ENCODE assay signal across 8 mouse cellular contexts in the genomic region with DNA sequence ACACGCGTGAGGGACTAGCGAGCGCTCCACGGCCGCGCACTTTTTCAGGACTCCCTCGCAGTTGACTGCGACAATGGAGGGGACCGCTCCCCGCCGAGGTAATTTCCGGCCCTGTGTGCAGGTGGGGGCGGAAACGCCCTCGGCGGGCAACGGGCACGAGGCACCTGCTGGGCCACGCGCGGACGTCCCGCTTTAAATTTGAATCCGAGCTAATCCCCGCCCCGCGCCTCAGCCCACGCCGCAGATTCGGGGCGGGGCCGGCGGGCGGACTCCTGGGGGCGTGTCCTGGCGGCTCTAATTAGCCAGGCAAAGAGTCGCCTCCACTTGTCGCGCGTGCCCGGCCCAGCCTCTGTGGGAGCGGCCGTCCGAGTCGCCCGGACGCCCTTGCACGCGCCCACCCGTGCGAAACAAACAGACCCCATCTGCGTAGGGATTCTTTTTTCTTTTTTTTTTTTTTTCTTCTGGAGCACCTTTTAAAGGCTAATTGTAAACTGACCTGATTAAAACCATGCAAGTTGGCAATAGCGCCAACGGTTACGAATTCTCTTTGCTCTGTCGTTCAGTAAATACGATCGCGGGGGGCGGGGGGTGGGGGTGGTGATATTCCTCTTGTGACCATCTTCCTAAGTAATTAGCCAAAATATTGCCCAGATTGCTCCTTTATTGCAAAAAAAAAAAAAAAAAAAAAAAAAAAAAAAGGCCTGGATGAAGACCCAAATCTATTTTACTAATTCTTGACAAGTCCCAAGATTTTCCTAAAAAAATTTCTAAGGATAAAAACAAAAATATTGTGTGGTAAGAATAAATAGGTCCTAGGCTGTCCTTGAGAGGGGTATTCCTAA. TPM values are rescaled to one million over a fixed set of nuclear protein-coding genes. Genes with fewer than 3 reads are reported as not detected.
A peak's percentile ranks its signal among the peaks of the same experiment; 100 is the strongest.
DNase-seq lines count a peak whose midpoint lies in the region; ATAC-seq lines count a peak whose summit lies in the region.

No protein-coding gene starts in this region.

- H3K4me3 ChIP-seq in intestine, embryonic 14.5 days (ENCODE audit: low read depth, low read length): peak overlapping the region; percentile 83

- H3K9ac ChIP-seq in intestine, embryonic 14.5 days (ENCODE audit: low read length): peak overlapping the region; percentile 42

- peak overlapping the region; percentile 53 for H3K4me2 ChIP-seq in intestine, embryonic 14.5 days (ENCODE audit: low read length)

- no peaks in the 10 kb centered on the region for H3K27me3 ChIP-seq in intestine, embryonic 14.5 days (replicated peaks; ENCODE audit: control insufficient read depth, insufficient read depth, low read length)

- peaks cover 11% of the 10 kb centered on the region; the same call in 1 of the 2 replicates for H3K4me1 ChIP-seq in intestine, embryonic 14.5 days (replicated peaks; ENCODE audit: control insufficient read depth, insufficient read depth, low read length)

- intact Hi-C loops in gastrocnemius, postnatal 14 days (cut with DNase I; ENCODE audit: low total_unique reads): loop anchor here (2.0 kb wide), 1 partner anchor 151 kb away; no protein-coding TSS in a partner anchor
- intact Hi-C loops in left cerebral cortex, postnatal 10 days (cut with DNase I): loop anchor here (5.0 to 10.0 kb wide), 2 partner anchors 226 to 371 kb away; partner anchors contain the start of gene Tada1

- H3K27ac ChIP-seq in intestine, embryonic 14.5 days (ENCODE audit: low read depth): peak overlapping the region; percentile 76

- DNase-seq in adrenal gland, adult 2 months: peak; percentile 95
- peak; percentile 89 for DNase-seq in embryo, embryonic 10.5 days (ENCODE audit: low spot score)
- DNase-seq in gastrocnemius, postnatal 14 days: peak; percentile 93
- peak; percentile 94 for DNase-seq in intestine, embryonic 14.5 days (ENCODE audit: low spot score)
- peak; percentile 85 to 95 for DNase-seq in left cerebral cortex, postnatal 10 days (ENCODE audit: extremely low spot score in 1 of 2, low spot score in 2 of 2)
- DNase-seq in right cerebral cortex, postnatal 25 days: peak; percentile 94
- DNase-seq in urinary bladder, postnatal 36 days (ENCODE audit: low spot score in 2 of 2): peak; percentile 92 to 94

- no peaks in the 10 kb centered on the region for H3K36me3 ChIP-seq in intestine, embryonic 14.5 days (ENCODE audit: control insufficient read depth, insufficient read depth, low read length)

- peak; percentile 83 for ATAC-seq in intestine, embryonic 14.5 days (replicated peaks; ENCODE audit: low FRiP score, low TSS enrichment, low read depth)
- peak; percentile 60 for ATAC-seq in megakaryocyte progenitor cell, adult 5-6 weeks (replicated peaks; ENCODE audit: poor library complexity)

- no peaks in the 10 kb centered on the region for H3K9me3 ChIP-seq in intestine, embryonic 14.5 days (ENCODE audit: control insufficient read depth, low read length)

- WGBS in intestine, embryonic 14.5 days: under 1% methylated on average over 61 of the region's 61 CpGs

RNA-seq across cellular contexts. Expression of gene Pou2f1, which starts 0.9 kb away (rescaled TPM):
- 10 to 100 TPM; 13.1 to 14.0 TPM for total RNA-seq in adrenal gland, adult 2 months (2021)
- polyA plus RNA-seq in adrenal gland, adult 2 months (2012; rRNA removed): 15.5 and 22.9 TPM in 2 replicates
- total RNA-seq in gastrocnemius, postnatal 14 days (2021): 1 to 10 TPM; 6.3 to 6.7 TPM
- 18.7 and 20.1 TPM in 2 replicates for polyA plus RNA-seq in intestine, embryonic 14.5 days (2014; fragmentation: Nextera tagmentation; extraction: Ambion mirVana)
- total RNA-seq in left cerebral cortex, postnatal 10 days (2021): 10 to 100 TPM; 17.5 to 18.0 TPM
- total RNA-seq in megakaryocyte progenitor cell, adult 5-6 weeks (2015): 23.9 and 28.5 TPM in 2 replicates
- 17.3 and 23.5 TPM in 2 replicates for total RNA-seq in megakaryocyte progenitor cell, adult 5-6 weeks (2017)

Comparison
In these comparisons a context has a peak if more than half of its experiments do, and no peak if none do; other contexts are left out.
1. Peak in every context shown above with its lines: DNase-seq, ATAC-seq, H3K4me3 ChIP-seq and H3K27ac ChIP-seq.